Mouse (Mus musculus): ENCODE data around the gene Was. TPM values are rescaled to one million over a fixed set of nuclear protein-coding genes. Genes with fewer than 3 reads are reported as not detected.

Was gene
- 82.7 and 86.3 TPM in 2 replicates for polyA plus RNA-seq (2012; ENCODE audit: insufficient read depth, insufficient read length, missing spikeins)

DNA sequence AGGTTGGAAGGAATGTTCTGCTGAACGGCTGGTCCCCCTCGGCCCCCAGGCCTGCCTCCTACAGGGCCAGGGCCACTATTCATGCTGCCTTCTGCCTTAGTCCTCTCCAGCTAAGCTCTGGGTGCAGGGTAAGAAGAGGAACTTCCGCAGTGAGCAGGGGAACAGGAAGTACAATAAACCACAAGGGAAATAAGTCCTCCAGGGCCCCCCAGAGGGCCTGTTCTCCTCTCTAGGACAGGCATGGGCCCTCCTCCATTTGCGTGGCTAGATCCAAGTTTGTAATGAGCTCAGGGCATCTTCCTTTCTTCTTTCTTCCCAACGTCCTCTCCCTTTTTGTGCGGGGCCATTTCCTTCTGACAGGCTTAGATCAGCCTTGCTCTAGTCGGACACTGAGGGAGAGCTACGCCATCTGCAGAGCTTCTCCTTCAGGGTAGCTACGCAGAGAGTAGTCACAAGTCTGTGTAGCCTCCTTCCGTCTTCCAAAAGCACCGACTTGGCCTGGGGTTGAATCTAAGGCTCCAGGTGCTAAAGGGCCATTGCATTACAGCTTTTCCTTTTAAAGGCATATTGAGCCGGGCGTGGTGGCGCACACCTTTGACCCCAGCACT lies at the start of gene Was:
Was (minus strand) TSS at position 153 of the 608 bp plus-strand sequence.
- Histone ChIP-seq H3K4me1 (ENCODE audit: control insufficient read depth, insufficient read depth, low read length) (peaks cover 21% of the 10 kb centered on the region), H3K4me3 (ENCODE audit: insufficient read depth, low read length) (peak within 1 kb of the TSS; percentile 69), H3K27ac (ENCODE audit: insufficient read depth, low read depth, low read length) (peak within 1 kb of the TSS; percentile 99)
- TF ChIP-seq CTCF (IDR thresholded peaks at IDR 0.05; ENCODE audit: low read depth, low read length): no peak
- no peak for TF ChIP-seq POLR2A (IDR thresholded peaks at IDR 0.05; ENCODE audit: borderline replicate concordance, low read depth, low read length)

DNA sequence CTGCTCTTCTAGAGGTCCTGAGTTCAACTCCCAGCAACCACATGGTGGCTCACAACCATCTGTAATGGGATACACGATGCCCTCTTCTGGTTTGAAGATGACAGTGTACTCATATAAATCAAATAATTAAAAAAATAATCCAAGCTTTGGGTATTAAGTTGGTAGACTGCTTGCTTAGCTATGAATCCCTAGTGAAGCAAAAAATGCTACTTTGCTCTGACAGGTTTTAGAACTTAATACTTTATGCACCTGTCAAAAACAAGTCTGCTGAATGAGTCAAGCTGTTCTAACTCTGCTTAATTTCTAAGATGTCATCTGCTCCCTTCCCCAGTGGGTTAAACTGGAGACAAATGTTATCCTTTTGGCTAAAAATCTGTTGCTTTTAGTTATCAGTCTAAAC lies 49.2 kb upstream of the Was start:
- peaks cover 7% of the 10 kb centered on the region for H3K4me1 ChIP-seq (ENCODE audit: control insufficient read depth, insufficient read depth, low read length)
- no peak overlapping the region for H3K27ac ChIP-seq (ENCODE audit: insufficient read depth, low read depth, low read length)
- no peak overlapping the region for H3K4me3 ChIP-seq (ENCODE audit: insufficient read depth, low read length)
- TF ChIP-seq CTCF (IDR thresholded peaks at IDR 0.05; ENCODE audit: low read depth, low read length) (no peak), POLR2A (IDR thresholded peaks at IDR 0.05; ENCODE audit: borderline replicate concordance, low read depth, low read length) (no peak)

DNA sequence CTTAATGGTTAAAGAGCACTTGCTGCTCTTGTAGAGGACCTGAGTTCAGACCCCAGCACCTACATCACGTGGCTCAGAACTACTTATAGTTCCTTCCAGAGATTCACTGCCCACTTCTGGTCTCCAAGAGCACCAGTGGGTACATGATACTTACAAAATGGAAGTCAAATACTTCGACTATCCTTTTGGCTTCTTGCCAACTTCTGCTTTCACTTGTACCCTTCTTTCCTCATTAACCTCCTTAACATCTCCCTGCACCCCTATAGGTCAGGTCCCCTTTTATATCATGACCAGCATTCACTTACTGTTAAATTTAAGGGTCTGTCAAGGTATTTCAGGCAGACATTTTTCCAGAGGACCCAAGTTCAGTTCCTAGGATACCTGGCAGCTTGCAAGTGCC lies 45.6 kb upstream of the Was start:
- H3K4me1 ChIP-seq (ENCODE audit: control insufficient read depth, insufficient read depth, low read length): peaks cover 7% of the 10 kb centered on the region
- H3K27ac ChIP-seq (ENCODE audit: insufficient read depth, low read depth, low read length): 0 out of 2 replicates have a peak overlapping the region, but pooled peaks have one; percentile 2
- TF ChIP-seq POLR2A (IDR thresholded peaks at IDR 0.05; ENCODE audit: borderline replicate concordance, low read depth, low read length) (no peak), CTCF (IDR thresholded peaks at IDR 0.05; ENCODE audit: low read depth, low read length) (no peak)
- no peak overlapping the region for H3K4me3 ChIP-seq (ENCODE audit: insufficient read depth, low read length)

DNA sequence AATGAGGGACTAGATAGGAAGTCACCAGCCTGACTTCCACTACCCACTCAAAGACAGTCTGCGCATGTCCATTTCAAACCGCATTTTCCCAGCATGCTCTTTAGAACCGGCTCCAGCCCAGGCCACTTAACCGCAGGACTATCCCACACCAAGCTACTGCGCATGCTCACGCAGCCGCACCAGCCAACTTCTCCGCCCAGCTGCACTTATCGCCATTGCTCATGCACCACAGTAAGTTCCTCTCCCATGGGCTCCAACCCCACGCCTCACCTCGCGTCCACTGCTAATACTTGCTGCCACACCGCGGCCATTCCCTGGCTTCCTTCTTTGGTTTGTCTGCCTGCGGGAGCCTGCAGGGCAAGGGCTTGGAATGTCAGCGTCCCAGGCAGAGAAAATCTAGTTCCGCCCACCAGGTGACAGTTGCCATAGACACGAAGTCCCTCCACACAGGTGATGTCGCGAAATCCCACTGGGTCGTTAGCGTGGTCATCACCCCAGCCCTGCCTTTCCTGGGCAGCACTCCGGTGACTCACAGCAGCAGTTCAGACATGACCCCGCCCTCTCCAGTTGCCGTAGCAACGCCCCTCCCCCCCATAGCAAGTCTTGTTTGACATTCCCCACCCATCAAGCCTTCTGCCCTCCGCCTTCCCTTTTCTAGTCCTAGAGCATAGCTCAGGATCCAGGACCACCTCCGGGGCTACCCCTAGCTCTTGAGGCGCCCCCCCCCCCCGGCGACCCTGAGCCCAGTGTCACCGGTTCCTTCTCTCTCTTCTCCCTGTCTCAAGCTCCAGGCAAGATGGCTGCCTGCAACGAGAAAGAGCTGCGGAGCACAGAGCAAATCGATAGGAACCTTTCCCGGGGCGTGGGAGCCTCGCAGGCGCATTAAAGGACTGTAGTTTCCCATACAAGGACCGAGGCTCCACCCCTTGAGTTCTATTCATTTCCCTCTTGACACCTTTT lies 42.0 kb upstream of the Was start, which contains the start of gene Wdr13:
Wdr13 (minus strand) TSS at position 876 of the 960 bp plus-strand sequence.
- Histone ChIP-seq H3K4me3 (ENCODE audit: insufficient read depth, low read length) (peak within 1 kb of the TSS; percentile 95), H3K4me1 (ENCODE audit: control insufficient read depth, insufficient read depth, low read length) (peaks cover 7% of the 10 kb centered on the region), H3K27ac (ENCODE audit: insufficient read depth, low read depth, low read length) (peak within 1 kb of the TSS; percentile 100)
- TF ChIP-seq POLR2A (IDR thresholded peaks at IDR 0.05; ENCODE audit: borderline replicate concordance, low read depth, low read length) (no peak), CTCF (IDR thresholded peaks at IDR 0.05; ENCODE audit: low read depth, low read length) (no peak)

DNA sequence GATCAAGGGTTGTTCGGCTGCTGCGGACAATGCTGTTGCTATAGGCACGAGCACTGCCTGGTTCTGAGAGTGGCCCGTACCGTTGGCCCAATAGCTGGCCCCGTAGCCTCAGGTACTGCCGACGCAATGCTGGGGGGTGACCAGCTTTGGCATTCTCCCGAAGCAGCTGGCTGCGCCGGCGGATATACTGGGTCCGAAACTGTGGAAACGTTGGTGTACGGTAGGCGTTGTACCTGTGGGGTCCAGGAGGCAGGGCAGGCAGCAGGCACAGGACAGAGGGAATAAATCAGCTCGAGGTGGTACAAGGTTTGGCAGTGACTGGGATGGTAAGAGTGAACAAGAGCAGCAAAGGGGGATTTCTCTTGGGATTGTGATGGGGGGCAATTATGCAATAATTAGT lies 41.1 kb upstream of the Was start:
- no peak for TF ChIP-seq POLR2A (IDR thresholded peaks at IDR 0.05; ENCODE audit: borderline replicate concordance, low read depth, low read length)
- TF ChIP-seq CTCF (IDR thresholded peaks at IDR 0.05; ENCODE audit: low read depth, low read length): no peak
- peak overlapping the region; percentile 53 for H3K4me3 ChIP-seq (ENCODE audit: insufficient read depth, low read length)
- peaks cover 4% of the 10 kb centered on the region for H3K4me1 ChIP-seq (ENCODE audit: control insufficient read depth, insufficient read depth, low read length)
- H3K27ac ChIP-seq (ENCODE audit: insufficient read depth, low read depth, low read length): peak overlapping the region; percentile 44

DNA sequence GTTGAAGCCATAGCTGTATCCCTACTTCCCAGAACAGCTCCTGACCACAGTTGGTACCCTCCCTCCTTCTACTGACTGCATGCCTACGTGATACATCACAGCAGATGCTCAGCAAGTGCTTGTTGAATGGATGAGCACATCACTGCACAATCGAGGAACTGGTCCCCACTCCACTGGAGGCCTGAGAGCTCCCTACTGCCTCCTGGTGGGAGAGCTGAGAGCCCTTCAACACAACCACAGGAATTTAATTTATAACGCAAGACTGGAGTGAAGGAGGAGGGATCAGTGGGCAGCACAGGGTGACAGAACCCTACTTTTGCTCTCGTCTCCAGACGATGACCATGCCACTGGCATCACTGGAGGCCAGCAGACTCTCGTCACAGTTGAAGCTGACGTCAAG lies 34.9 kb upstream of the Was start:
- H3K4me1 ChIP-seq (ENCODE audit: control insufficient read depth, insufficient read depth, low read length): no peaks in the 10 kb centered on the region
- H3K4me3 ChIP-seq (ENCODE audit: insufficient read depth, low read length): no peak overlapping the region
- TF ChIP-seq CTCF (IDR thresholded peaks at IDR 0.05; ENCODE audit: low read depth, low read length) (0 out of 2 replicates have a peak, but pooled peaks have one; percentile 6), POLR2A (IDR thresholded peaks at IDR 0.05; ENCODE audit: borderline replicate concordance, low read depth, low read length) (no peak)
- H3K27ac ChIP-seq (ENCODE audit: insufficient read depth, low read depth, low read length): no peak overlapping the region

DNA sequence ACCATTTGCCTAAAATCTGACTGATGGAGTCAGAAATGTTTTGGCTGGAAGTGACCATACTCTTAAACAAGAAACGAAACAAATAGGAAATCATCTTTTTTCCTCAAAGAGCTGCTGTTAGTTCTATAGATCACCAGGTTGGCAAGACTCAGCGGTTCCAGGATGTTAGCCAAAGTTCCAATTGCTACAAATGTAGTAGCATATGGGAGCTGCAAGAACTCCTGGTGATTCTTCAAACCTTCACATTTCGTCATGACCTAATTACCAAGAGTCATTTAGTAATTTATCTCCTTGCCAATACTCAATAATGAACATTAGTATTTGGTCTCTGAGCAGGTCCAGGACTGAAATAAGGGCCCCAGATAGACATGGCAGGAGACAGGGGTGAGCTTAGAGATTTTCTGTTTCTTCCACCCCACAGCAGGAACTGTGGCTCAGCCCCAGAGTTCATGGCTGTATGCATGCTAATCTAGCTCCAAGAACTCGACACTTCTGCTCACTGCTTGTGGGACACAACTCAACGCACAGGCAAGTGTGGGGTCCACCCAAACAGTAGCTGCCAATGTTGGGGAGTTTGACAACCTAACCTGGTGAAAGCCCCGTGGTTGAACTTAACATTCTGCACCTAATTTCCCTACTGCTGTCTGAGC lies 33.6 kb upstream of the Was start:
- Histone ChIP-seq H3K27ac (ENCODE audit: insufficient read depth, low read depth, low read length) (no peak overlapping the region), H3K4me3 (ENCODE audit: insufficient read depth, low read length) (no peak overlapping the region), H3K4me1 (ENCODE audit: control insufficient read depth, insufficient read depth, low read length) (no peaks in the 10 kb centered on the region)
- TF ChIP-seq CTCF (IDR thresholded peaks at IDR 0.05; ENCODE audit: low read depth, low read length) (no peak), POLR2A (IDR thresholded peaks at IDR 0.05; ENCODE audit: borderline replicate concordance, low read depth, low read length) (no peak)

DNA sequence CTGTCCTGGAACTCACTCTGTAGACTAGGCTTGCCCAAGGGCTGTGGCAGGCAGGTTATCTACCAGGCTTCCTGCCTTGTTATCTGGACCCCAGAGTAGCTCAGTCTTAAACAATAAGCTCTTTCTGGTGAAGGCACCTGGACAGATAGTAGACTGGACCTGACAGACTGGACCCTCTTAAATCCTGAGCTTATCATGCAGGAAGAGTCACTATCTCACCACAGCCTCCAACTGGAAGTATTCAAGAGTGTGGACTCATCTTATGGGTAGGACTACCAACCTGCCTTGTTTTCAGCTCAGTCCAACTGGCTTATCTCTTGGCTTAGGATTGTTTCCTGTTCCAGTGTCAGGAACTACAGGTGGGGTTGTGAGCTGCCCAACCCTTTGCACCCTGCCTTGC lies 27.0 kb upstream of the Was start:
- no peak overlapping the region for H3K4me3 ChIP-seq (ENCODE audit: insufficient read depth, low read length)
- H3K27ac ChIP-seq (ENCODE audit: insufficient read depth, low read depth, low read length): no peak overlapping the region
- TF ChIP-seq POLR2A (IDR thresholded peaks at IDR 0.05; ENCODE audit: borderline replicate concordance, low read depth, low read length) (no peak), CTCF (IDR thresholded peaks at IDR 0.05; ENCODE audit: low read depth, low read length) (no peak)
- H3K4me1 ChIP-seq (ENCODE audit: control insufficient read depth, insufficient read depth, low read length): no peaks in the 10 kb centered on the region

DNA sequence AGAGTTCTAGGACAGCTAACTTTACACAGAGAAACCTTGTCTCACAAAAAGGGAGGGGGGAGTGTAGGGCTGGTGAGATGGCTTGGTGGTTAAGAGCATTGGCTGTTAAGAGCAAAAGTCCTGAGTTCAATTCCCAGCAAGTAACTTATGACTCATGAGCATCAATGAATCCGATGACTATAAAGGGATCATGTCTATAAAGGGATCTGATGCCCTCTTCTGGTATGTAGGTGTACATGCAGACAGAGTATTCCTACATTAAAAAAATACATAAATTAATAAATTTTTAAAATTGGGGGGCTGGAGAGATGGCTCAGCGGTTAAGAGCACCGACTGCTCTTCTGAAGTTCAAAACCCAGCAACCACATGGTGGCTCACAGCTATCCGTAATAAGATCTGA lies 25.0 kb upstream of the Was start:
- Histone ChIP-seq H3K27ac (ENCODE audit: insufficient read depth, low read depth, low read length) (no peak overlapping the region), H3K4me3 (ENCODE audit: insufficient read depth, low read length) (no peak overlapping the region)
- no peak for TF ChIP-seq CTCF (IDR thresholded peaks at IDR 0.05; ENCODE audit: low read depth, low read length)

More for the DNA sequence above, 25.0 kb upstream of the Was start:
- no peaks in the 10 kb centered on the region for H3K4me1 ChIP-seq (ENCODE audit: control insufficient read depth, insufficient read depth, low read length)
